Comparison of ENCODE assay signal across 9 mouse cellular contexts in genomic region chr12:108960225-108960624, GRCm38 (mm10).
DNase-seq lines count a peak whose midpoint lies in the region; ATAC-seq lines count a peak whose summit lies in the region.
"Had no signal": no experiment of that assay in that cellular context is flagged by ENCODE, and none has a peak within 500 bp of the region (broad histone marks: within the 10 kb centered on the region; RNA-seq: fewer than 3 reads in every experiment).

No protein-coding gene starts in this region.

- H3K27ac ChIP-seq in embryonic facial prominence, embryonic 10.5 days (replicated peaks): peak overlapping the region; percentile 73; the same call in 1 of the 2 replicates
- H3K27ac ChIP-seq in heart, embryonic 16.5 days (ENCODE audit: low read length): no peak overlapping the region
- H3K27ac ChIP-seq in neural tube, embryonic 15.5 days (replicated peaks): peak overlapping the region; percentile 71
- H3K27ac ChIP-seq: heart, embryonic 13.5 days had no signal

- no peak overlapping the region for H3K4me3 ChIP-seq in embryonic facial prominence, embryonic 10.5 days
- H3K4me3 ChIP-seq in heart, embryonic 16.5 days (ENCODE audit: low read length): no peak overlapping the region
- H3K4me3 ChIP-seq in neural tube, embryonic 15.5 days (replicated peaks): no peak overlapping the region

- H3K9me3 ChIP-seq in embryonic facial prominence, embryonic 10.5 days: no peaks in the 10 kb centered on the region
- H3K9me3 ChIP-seq in heart, embryonic 16.5 days (replicated peaks; ENCODE audit: control insufficient read depth, low read length): no peaks in the 10 kb centered on the region
- no peaks in the 10 kb centered on the region for H3K9me3 ChIP-seq in neural tube, embryonic 15.5 days (replicated peaks)
- H3K9me3 ChIP-seq: heart, embryonic 13.5 days had no signal

- H3K4me2 ChIP-seq in heart, embryonic 16.5 days (ENCODE audit: low read depth, low read length): no peak overlapping the region
- peak overlapping the region; percentile 50; the same call in 1 of the 2 replicates for H3K4me2 ChIP-seq in neural tube, embryonic 15.5 days

- peaks cover 37% of the 10 kb centered on the region for H3K27me3 ChIP-seq in embryonic facial prominence, embryonic 10.5 days (replicated peaks; ENCODE audit: low read depth, poor library complexity, severe bottlenecking)
- H3K27me3 ChIP-seq in heart, embryonic 16.5 days (ENCODE audit: control insufficient read depth, insufficient read depth, low read length): peaks cover 2% of the 10 kb centered on the region; the same call in 1 of the 2 replicates
- H3K27me3 ChIP-seq in neural tube, embryonic 15.5 days (replicated peaks): peaks cover 3% of the 10 kb centered on the region; the same call in 1 of the 2 replicates

- no peaks in the 10 kb centered on the region for H3K36me3 ChIP-seq in embryonic facial prominence, embryonic 10.5 days (replicated peaks)
- H3K36me3 ChIP-seq in heart, embryonic 16.5 days (ENCODE audit: control insufficient read depth, insufficient read depth): no peaks in the 10 kb centered on the region
- no peaks in the 10 kb centered on the region for H3K36me3 ChIP-seq in neural tube, embryonic 15.5 days
- H3K36me3 ChIP-seq: heart, embryonic 13.5 days had no signal

- DNase-seq in right cerebral cortex, postnatal 10 days (ENCODE audit: low spot score in 2 of 2): peak; percentile 69 to 77
- no peak for DNase-seq in right cerebral cortex, adult 18-20 months
- DNase-seq in embryonic facial prominence, embryonic 10.5 days (ENCODE audit: low spot score): no peak
- DNase-seq in layer of hippocampus, adult 9-11 months: peak; percentile 36
- no peak for DNase-seq in spleen, postnatal 4 days (ENCODE audit: low spot score in 2 of 2)
- no peak for DNase-seq in thymus, postnatal 25 days

- 49% methylated on average over 10 of the region's 10 CpGs for WGBS in embryonic facial prominence, embryonic 10.5 days
- WGBS in heart, embryonic 16.5 days: 40% methylated on average over 10 of the region's 10 CpGs
- 25% methylated on average over 10 of the region's 10 CpGs for WGBS in neural tube, embryonic 15.5 days

- no peak overlapping the region for H3K9ac ChIP-seq in heart, embryonic 16.5 days (ENCODE audit: low read length)
- H3K9ac ChIP-seq in neural tube, embryonic 15.5 days (replicated peaks): no peak overlapping the region

- peak; percentile 82 for ATAC-seq in heart, embryonic 16.5 days (replicated peaks; ENCODE audit: extremely low read depth, insufficient read depth, low FRiP score)
- peak; percentile 40 for ATAC-seq in neural tube, embryonic 15.5 days (ENCODE audit: low FRiP score)

- peaks cover 37% of the 10 kb centered on the region for H3K4me1 ChIP-seq in embryonic facial prominence, embryonic 10.5 days
- H3K4me1 ChIP-seq in heart, embryonic 16.5 days (ENCODE audit: control insufficient read depth, insufficient read depth, low read length): peaks cover 15% of the 10 kb centered on the region
- H3K4me1 ChIP-seq in neural tube, embryonic 15.5 days: peaks cover 54% of the 10 kb centered on the region

Comparison
In these comparisons a context has a peak if more than half of its experiments do, and no peak if none do; other contexts are left out.
1. DNase-seq: peak in right cerebral cortex, postnatal 10 days (2 of 2) and layer of hippocampus, adult 9-11 months (single experiment); none in right cerebral cortex, adult 18-20 months (single experiment), embryonic facial prominence, embryonic 10.5 days (single experiment), spleen, postnatal 4 days (0 of 2) and thymus, postnatal 25 days (single experiment).